Mouse (Mus musculus): ENCODE results near the gene Gata1. TPM values are rescaled to one million over a fixed set of nuclear protein-coding genes. Genes with fewer than 3 reads are reported as not detected.
A peak's percentile ranks its signal among the peaks of the same experiment; 100 is the strongest.
"Not testable (repeated sequence)": the region's sequence is repeated elsewhere in the genome, so short reads cannot be mapped to it uniquely, and the experiment has no call there.

The Gata1 gene
- total RNA-seq (2014; rRNA removed) (0.15 TPM in 1 of 2 replicates, not detected in the other), polyA plus RNA-seq (2015; fragmentation: Nextera tagmentation; extraction: Ambion mirVana) (not detected in 2 replicates)

DNA sequence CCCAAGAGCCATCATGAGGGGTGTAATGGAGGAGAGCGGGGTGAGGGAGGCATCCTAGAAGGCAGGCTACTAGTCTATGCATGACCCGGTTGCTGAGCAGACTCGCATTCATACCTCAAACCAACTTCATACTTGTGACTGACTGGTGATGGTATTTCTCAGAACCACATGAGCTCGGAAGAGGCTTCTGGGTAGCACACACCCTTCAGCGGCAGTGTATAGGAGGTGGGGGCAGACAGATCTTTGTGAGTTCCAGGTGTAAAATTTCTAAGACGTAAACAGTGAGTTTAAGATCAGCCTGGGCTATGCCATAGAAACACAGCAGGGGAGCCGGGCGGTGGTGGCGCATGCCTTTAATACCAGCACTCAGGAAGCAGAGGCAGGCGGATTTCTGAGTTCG is at the start of gene Gata1:
TSS of gene Gata1 (minus strand) at position 180 of the 400 bp plus-strand sequence.
- Histone ChIP-seq H3K9me3 (ENCODE audit: low read length) (no peaks in the 10 kb centered on the region), H3K4me3 (ENCODE audit: low read depth, low read length) (no peak within 1 kb of the TSS), H3K9ac (no peak within 1 kb of the TSS), H3K4me1 (ENCODE audit: insufficient read depth) (no peaks in the 10 kb centered on the region), H3K27me3 (ENCODE audit: insufficient read depth, low read length) (no peaks in the 10 kb centered on the region), H3K27ac (ENCODE audit: low read depth, low read length) (no peak within 1 kb of the TSS), H3K4me2 (ENCODE audit: low read depth) (no peak within 1 kb of the TSS), H3K36me3 (ENCODE audit: insufficient read depth) (no peaks in the 10 kb centered on the region)
- ATAC-seq = no peak
- DNase-seq = no peak
- TF ChIP-seq CTCF (IDR thresholded peaks at IDR 0.05; ENCODE audit: low read depth) = no peak
- 95% methylated on average over 11 of the region's 11 CpGs for WGBS

DNA sequence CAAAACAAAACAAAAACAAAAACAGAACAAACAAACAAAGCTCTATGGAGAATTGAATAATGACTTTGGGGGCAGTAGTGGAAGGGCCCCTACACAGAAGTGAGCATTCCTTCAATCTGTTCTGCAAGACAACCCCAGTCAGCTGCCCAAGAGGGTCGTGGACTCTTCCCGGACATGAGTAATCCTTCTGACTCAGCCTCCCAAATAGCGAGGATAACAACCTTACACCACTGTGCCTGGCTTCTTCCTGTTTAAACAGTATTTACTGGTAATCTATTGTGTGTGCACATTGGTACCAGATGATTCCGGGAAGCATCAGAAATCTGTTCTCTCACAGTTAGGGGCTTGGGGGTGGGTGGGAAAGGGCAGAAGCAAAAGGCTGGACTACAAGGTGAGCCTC is 48.9 kb upstream of the Gata1 start:
- no peak overlapping the region for H3K4me2 ChIP-seq (ENCODE audit: low read depth)
- TF ChIP-seq CTCF (IDR thresholded peaks at IDR 0.05; ENCODE audit: low read depth) = no peak
- H3K9me3 ChIP-seq (ENCODE audit: low read length) = no peaks in the 10 kb centered on the region
- ATAC-seq = no peak
- H3K9ac ChIP-seq = no peak overlapping the region
- no peak for DNase-seq
- H3K27ac ChIP-seq (ENCODE audit: low read depth, low read length) = no peak overlapping the region
- no peak overlapping the region for H3K4me3 ChIP-seq (ENCODE audit: low read depth, low read length)
- H3K4me1 ChIP-seq (ENCODE audit: insufficient read depth) = no peaks in the 10 kb centered on the region
- H3K36me3 ChIP-seq (ENCODE audit: insufficient read depth) = no peaks in the 10 kb centered on the region
- no peaks in the 10 kb centered on the region for H3K27me3 ChIP-seq (ENCODE audit: insufficient read depth, low read length)
- 77% methylated on average over 4 of the region's 4 CpGs for WGBS

DNA sequence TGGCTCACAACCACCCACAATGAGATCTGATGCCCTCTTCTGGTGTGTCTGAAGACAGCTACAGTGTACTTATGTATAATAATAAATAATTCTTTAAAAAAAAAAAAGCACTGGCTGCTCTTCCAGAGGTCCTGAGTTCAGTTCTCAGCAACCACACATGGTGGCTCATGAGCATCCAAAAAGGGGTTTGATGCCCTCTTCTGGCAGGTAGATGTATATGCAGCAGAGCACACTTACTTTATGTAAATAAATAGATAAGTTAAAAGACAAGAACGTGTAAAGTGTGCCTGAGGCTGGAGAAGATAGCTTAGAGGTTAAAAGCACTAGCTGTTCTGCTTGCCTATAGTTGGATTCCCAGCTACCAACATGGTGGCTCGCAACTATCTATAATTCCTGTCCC is 46.9 kb upstream of the Gata1 start:
- Histone ChIP-seq H3K27me3 (ENCODE audit: insufficient read depth, low read length) (no peaks in the 10 kb centered on the region), H3K27ac (ENCODE audit: low read depth, low read length) (no peak overlapping the region), H3K36me3 (ENCODE audit: insufficient read depth) (no peaks in the 10 kb centered on the region), H3K9me3 (ENCODE audit: low read length) (no peaks in the 10 kb centered on the region), H3K9ac (no peak overlapping the region), H3K4me3 (ENCODE audit: low read depth, low read length) (no peak overlapping the region), H3K4me1 (ENCODE audit: insufficient read depth) (no peaks in the 10 kb centered on the region), H3K4me2 (ENCODE audit: low read depth) (no peak overlapping the region)
- DNase-seq = no peak
- 63% methylated on average over 2 of the region's 2 CpGs for WGBS
- no peak for TF ChIP-seq CTCF (IDR thresholded peaks at IDR 0.05; ENCODE audit: low read depth)
- no peak for ATAC-seq

DNA sequence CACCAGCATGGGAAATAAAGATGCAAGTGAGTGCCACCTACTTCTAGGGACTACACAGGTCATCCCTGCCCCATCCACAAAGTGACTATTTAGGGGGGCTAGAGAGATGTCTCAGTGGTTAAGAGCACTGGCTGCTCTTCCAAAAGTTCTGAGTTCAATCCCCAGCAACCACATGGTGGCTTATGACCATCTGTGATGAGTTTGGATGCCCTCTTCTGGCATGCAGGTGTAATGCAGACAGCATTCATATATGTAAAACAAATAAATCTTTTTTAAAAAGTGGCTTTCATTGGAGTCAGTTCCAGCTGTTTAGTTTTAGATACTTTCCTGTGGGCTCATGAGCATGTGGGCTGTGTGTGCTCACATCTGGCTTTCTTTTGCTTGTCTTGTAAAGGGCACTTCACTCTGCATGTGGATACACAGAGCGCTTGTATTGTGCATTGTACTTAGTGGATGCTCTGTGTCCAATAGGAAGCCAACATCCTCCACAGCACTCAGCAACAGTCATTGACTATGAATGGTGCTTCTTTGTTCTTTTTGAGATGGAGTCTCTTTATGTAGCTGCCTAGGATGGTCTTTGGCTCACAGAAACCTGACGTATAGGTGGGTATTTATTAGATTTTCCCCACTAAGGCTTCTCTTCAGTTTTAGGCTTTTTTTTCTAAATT is 42.4 kb upstream of the Gata1 start:
- Histone ChIP-seq H3K27me3 (ENCODE audit: insufficient read depth, low read length) (no peaks in the 10 kb centered on the region), H3K36me3 (ENCODE audit: insufficient read depth) (no peaks in the 10 kb centered on the region), H3K4me2 (ENCODE audit: low read depth) (no peak overlapping the region), H3K9ac (no peak overlapping the region), H3K4me3 (ENCODE audit: low read depth, low read length) (no peak overlapping the region), H3K4me1 (ENCODE audit: insufficient read depth) (no peaks in the 10 kb centered on the region), H3K9me3 (ENCODE audit: low read length) (no peaks in the 10 kb centered on the region), H3K27ac (ENCODE audit: low read depth, low read length) (no peak overlapping the region)
- TF ChIP-seq CTCF (IDR thresholded peaks at IDR 0.05; ENCODE audit: low read depth) = peak; percentile 35
- ATAC-seq (peak; percentile 20; the same call in 1 of the 2 replicates), DNase-seq (no peak)
- 63% methylated on average over 2 of the region's 2 CpGs for WGBS

DNA sequence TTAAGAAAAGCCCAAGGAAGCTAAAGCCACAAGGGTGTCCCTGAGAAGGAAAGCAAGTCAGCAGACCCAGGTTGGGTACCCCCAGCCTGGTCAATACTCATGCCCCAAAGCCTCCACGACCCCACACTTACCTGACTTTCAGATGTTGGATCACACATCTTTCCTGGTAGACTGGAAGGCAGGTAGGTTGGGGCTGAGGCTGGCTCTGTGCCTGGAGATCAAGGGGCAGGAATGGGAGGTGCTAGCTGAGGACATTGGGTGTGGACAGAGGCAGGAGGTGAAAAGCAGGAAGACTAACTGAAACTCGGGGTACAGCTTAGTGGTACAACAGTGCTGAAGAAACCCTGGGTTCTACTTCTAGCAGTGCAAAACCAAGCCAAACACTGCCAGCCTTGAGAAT is 40.4 kb upstream of the Gata1 start, which contains the start of gene Glod5:
TSS of gene Glod5 (minus strand) at position 207 of the 400 bp plus-strand sequence.
- no peaks in the 10 kb centered on the region for H3K36me3 ChIP-seq (ENCODE audit: insufficient read depth)
- H3K27ac ChIP-seq (ENCODE audit: low read depth, low read length) = no peak within 1 kb of the TSS
- TF ChIP-seq CTCF (IDR thresholded peaks at IDR 0.05; ENCODE audit: low read depth) = no peak
- no peaks in the 10 kb centered on the region for H3K27me3 ChIP-seq (ENCODE audit: insufficient read depth, low read length)
- no peaks in the 10 kb centered on the region for H3K9me3 ChIP-seq (ENCODE audit: low read length)
- 66% methylated on average over 2 of the region's 2 CpGs for WGBS
- H3K4me1 ChIP-seq (ENCODE audit: insufficient read depth) = no peaks in the 10 kb centered on the region
- H3K9ac ChIP-seq = no peak within 1 kb of the TSS
- ATAC-seq (no peak), DNase-seq (no peak)
- H3K4me3 ChIP-seq (ENCODE audit: low read depth, low read length) = no peak within 1 kb of the TSS
- no peak within 1 kb of the TSS for H3K4me2 ChIP-seq (ENCODE audit: low read depth)

DNA sequence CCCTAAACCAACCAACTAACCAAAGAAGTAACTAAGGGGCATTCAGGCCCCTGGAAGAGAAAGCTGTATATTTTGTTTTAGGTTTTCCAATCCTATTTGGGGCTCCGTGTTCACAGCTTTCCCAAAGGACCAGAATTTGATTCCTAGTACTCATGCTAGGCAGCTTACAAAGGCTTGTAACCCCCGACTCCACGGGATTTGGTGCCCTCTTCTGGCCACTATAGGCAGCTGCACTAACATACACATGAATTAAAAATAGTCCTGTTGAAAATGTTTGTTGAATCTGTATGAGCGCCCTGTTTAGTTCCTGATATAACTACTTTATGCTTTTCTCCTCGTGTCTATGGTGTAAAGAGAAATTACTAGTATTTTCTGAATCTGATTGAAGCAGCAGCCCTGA is 39.3 kb upstream of the Gata1 start:
- no peak overlapping the region for H3K4me2 ChIP-seq (ENCODE audit: low read depth)
- 13% methylated on average over 5 of the region's 5 CpGs for WGBS
- H3K4me3 ChIP-seq (ENCODE audit: low read depth, low read length) = no peak overlapping the region
- ATAC-seq = peak; percentile 27; the same call in 1 of the 2 replicates
- H3K27ac ChIP-seq (ENCODE audit: low read depth, low read length) = no peak overlapping the region
- H3K27me3 ChIP-seq (ENCODE audit: insufficient read depth, low read length) = no peaks in the 10 kb centered on the region
- H3K36me3 ChIP-seq (ENCODE audit: insufficient read depth) = no peaks in the 10 kb centered on the region
- no peaks in the 10 kb centered on the region for H3K9me3 ChIP-seq (ENCODE audit: low read length)
- no peaks in the 10 kb centered on the region for H3K4me1 ChIP-seq (ENCODE audit: insufficient read depth)
- no peak overlapping the region for H3K9ac ChIP-seq
- peak; percentile 64 for DNase-seq
- TF ChIP-seq CTCF (IDR thresholded peaks at IDR 0.05; ENCODE audit: low read depth) = peak; percentile 65

DNA sequence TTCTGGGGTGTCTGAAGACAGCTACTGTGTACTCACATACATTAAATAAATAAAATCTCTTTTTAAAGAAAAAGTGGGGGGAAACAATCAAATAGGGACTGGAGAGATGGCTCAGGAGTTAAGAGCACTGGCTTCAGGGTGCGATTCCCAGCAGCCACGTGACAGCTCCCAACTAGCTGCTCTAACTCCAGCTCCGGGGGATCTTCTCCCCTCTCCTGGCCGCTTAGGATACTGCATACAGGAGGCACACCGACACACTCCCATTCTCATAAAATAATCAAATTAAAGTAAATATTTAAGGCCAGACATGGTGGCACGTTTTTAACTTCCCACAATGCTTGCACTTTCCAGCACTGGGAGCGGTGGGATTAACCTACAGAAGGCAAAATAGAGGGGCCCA is 37.8 kb upstream of the Gata1 start:
- not testable (repeated sequence) for H3K9ac ChIP-seq; ATAC-seq; H3K9me3 ChIP-seq (ENCODE audit: low read length); H3K4me1 ChIP-seq (ENCODE audit: insufficient read depth); H3K36me3 ChIP-seq (ENCODE audit: insufficient read depth); DNase-seq; H3K27me3 ChIP-seq (ENCODE audit: insufficient read depth, low read length); H3K4me3 ChIP-seq (ENCODE audit: low read depth, low read length); H3K4me2 ChIP-seq (ENCODE audit: low read depth); H3K27ac ChIP-seq (ENCODE audit: low read depth, low read length)
- 36% methylated on average over 7 of the region's 7 CpGs for WGBS
